Mouse (Mus musculus): ENCODE measurements around the gene Ankrd26. TPM values are rescaled to one million over a fixed set of nuclear protein-coding genes. Genes with fewer than 3 reads are reported as not detected.

Gene Ankrd26
- 3.7 and 3.9 TPM in 2 replicates for polyA plus RNA-seq (2021; fragmentation: Nextera tagmentation)
- long read RNA-seq, experiment 1, partial matches to known transcripts, result 30 of 36 reads
- long read RNA-seq, experiment 1, other reads (novel, unspliced or antisense), result 6 of 36 reads
- long read RNA-seq, experiment 2, full-length matches to known transcripts, result 1 of 105 reads
- long read RNA-seq, experiment 2, partial matches to known transcripts, result 93 of 105 reads
- long read RNA-seq, experiment 2, other reads (novel, unspliced or antisense), result 11 of 105 reads

DNA sequence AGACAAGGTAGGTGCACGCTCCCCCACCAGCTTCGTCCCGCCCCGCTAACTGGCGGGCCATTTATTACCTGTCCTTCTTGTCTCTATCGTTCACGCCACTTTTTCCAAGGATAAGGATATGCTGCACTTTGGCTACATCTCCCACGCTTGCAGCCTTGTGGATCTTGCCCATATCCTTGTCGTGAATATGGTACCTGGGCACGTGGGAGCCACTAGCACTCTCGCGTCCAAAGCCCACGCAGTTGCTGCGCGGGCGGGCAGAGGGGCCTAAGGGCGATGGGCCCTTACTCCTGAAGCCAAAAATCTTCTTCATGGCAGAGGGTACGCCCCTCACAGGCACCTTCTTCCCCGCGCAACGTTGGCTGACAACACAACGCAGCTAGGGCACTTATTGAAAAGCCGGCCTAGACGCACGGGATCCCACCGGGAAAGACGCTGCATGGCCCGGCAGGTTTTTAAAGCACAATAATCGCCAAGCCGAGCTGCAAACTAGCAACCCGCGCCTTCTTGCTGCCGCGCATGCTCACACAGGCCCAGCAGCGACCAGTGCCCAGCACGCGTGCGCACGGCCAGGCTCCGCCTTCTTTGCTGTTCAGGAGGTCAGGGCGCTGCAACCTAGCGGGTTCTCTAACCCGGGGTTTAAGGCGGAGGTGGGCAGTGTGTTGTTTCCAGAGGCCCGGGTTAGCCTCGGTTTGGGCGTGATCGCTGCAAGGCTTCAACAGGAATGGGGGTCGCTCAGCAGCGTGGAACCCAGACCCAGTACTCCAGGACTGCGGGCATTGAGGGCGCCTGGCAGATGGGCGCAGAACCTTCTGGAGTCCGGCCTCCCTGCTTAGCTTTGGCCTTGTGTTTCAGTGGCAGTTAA lies at the start of gene Ankrd26:
TSS of gene Ankrd26 (minus strand) at position 482 of the 865 bp plus-strand sequence.

DNA sequence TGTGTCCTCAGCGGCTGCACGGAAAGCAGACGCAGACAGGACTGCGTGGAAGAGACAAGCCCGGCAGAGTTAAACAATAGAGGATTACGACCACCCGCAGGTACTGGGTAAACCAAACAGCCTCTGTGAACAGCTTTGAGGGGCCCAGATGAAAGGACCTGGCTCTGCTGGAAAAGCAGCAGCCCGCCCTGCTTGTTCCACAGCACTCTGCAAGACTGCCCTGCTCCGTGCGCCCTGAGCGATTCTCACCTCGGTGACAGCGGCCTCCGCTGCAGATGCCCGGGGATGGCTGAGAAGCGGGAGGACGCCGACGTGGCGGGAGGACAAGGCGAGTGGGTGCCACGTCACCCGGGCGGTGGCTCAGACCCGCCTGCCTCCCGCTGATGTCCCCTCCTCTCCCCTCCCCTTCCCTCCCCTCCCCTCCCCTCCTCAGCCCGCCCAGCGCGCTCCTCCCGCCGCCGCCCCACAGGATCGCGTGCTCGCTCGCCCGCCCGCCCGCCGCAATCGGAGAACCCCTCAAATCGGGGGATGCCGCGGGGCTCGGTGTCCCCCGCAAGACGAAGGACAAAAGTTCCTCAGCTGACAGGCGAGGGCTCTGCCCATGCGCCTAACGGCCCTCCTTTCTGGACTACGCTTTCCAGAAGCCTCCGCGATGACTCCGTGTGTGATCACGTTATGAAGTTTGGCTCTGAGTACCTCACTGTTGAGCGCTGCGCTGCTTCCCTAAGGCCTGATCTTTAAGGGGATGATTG lies 82.9 kb downstream of the Ankrd26 start, which contains the start of gene Zfp9:
TSS of gene Zfp9 (minus strand) at position 364 of the 752 bp plus-strand sequence.

DNA sequence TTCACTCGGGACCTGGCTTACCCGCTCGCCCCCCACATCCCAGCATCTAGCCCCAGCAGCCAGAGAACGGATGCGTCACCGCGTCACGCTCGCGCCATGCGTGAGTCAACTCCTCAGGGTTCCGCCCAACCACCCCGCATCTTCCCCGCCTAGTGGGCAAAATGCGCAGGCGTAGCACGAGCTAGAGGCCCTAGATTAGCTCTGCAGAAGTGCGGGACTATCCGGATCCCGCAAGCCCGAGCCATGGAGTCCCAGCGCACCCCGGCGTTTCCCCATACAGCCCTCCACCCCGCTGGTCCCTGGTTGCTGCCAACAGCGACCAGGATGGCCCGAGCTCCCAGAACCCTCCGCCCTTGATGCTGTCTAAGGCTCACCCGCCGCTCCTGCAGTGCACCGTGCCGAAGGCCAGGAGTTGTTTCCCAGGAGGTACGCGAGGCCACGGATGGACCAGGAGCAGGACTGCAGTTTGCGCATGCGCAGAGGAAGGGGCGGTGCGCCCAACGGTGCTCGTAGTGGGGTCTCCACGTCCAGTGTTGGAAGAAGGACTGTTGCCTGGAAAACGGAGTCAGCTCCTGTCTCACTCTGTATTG lies 106.9 kb downstream of the Ankrd26 start, which contains the start of gene Zfp248:
TSS of gene Zfp248 (minus strand) at position 487 of the 590 bp plus-strand sequence.

Other genes with a start within 250 kb of the Ankrd26 start
- gene Bms1, start 142.8 kb downstream of the Ankrd26 start, polyA plus RNA-seq (2021; fragmentation: Nextera tagmentation), result 4.0 and 5.0 TPM in 2 replicates
- gene Zfp248, start 106.7 kb downstream of the Ankrd26 start, polyA plus RNA-seq (2021; fragmentation: Nextera tagmentation), result 5.6 and 5.7 TPM in 2 replicates
- gene Zfp9, start 82.9 kb downstream of the Ankrd26 start, polyA plus RNA-seq (2021; fragmentation: Nextera tagmentation), result 3.3 and 4.2 TPM in 2 replicates